Mouse (Mus musculus): ENCODE results near the gene Gm17428. TPM values are rescaled to one million over a fixed set of nuclear protein-coding genes. Genes with fewer than 3 reads are reported as not detected.

Gene Gm17428
- polyA plus RNA-seq, 1 experiment from 2014 or later: not detected

MicroRNAs encoded within 50 kb of the gene (microRNA counts, 519-probe panel; counts per million panel counts)
- microRNA mmu-miR-208a (not detected), microRNA mmu-miR-208b (not detected)

Small RNAs within 50 kb of the gene (microRNA-seq; reads per million reads assigned to microRNA genes)
- gene Mir208a: 4.1 reads per million, percentile 14 among the genes with 10 or more reads in this experiment
- gene Mir208b: 19.7 reads per million, percentile 34 among the genes with 10 or more reads in this experiment

Other genes starting within 250 kb of the Gm17428 start
- gene Slc7a8, start 195.0 kb upstream of the Gm17428 start, polyA plus RNA-seq (2016; fragmentation: Nextera tagmentation; extraction: Ambion mirVana): 2.3 and 2.7 TPM in 2 replicates
- gene Rnf212b, start 162.8 kb upstream of the Gm17428 start, polyA plus RNA-seq (2016; fragmentation: Nextera tagmentation; extraction: Ambion mirVana): not detected in 2 replicates
- gene Homez, start 106.0 kb upstream of the Gm17428 start, polyA plus RNA-seq (2016; fragmentation: Nextera tagmentation; extraction: Ambion mirVana): 13.9 and 18.5 TPM in 2 replicates
- gene Ppp1r3e, start 99.4 kb upstream of the Gm17428 start, polyA plus RNA-seq (2016; fragmentation: Nextera tagmentation; extraction: Ambion mirVana): 1.1 and 1.3 TPM in 2 replicates
- 3.3 and 3.4 TPM in 2 replicates for gene Bcl2l2, start 93.6 kb upstream of the Gm17428 start, polyA plus RNA-seq (2016; fragmentation: Nextera tagmentation; extraction: Ambion mirVana)
- gene Gm20521, start 93.5 kb upstream of the Gm17428 start, polyA plus RNA-seq (2016; fragmentation: Nextera tagmentation; extraction: Ambion mirVana): 0.27 TPM in 1 of 2 replicates, not detected in the other
- 199 and 211 TPM in 2 replicates for gene Pabpn1, start 84.4 kb upstream of the Gm17428 start, polyA plus RNA-seq (2016; fragmentation: Nextera tagmentation; extraction: Ambion mirVana)
- gene Slc22a17, start 63.8 kb upstream of the Gm17428 start, polyA plus RNA-seq (2016; fragmentation: Nextera tagmentation; extraction: Ambion mirVana): 93.3 and 97.8 TPM in 2 replicates
- gene Efs, start 50.8 kb upstream of the Gm17428 start, polyA plus RNA-seq (2016; fragmentation: Nextera tagmentation; extraction: Ambion mirVana): 36.8 and 37.8 TPM in 2 replicates
- gene Il25, start 44.2 kb upstream of the Gm17428 start, polyA plus RNA-seq (2016; fragmentation: Nextera tagmentation; extraction: Ambion mirVana): not detected in 2 replicates
- gene Cmtm5, start 40.7 kb upstream of the Gm17428 start, polyA plus RNA-seq (2016; fragmentation: Nextera tagmentation; extraction: Ambion mirVana): 1.4 and 2.0 TPM in 2 replicates
- gene Myh6, start 10.0 kb upstream of the Gm17428 start, polyA plus RNA-seq (2016; fragmentation: Nextera tagmentation; extraction: Ambion mirVana): 1.5 and 1.8 TPM in 2 replicates
- gene Myh7, start 17.7 kb downstream of the Gm17428 start, polyA plus RNA-seq (2016; fragmentation: Nextera tagmentation; extraction: Ambion mirVana): 3.6 and 4.2 TPM in 2 replicates
- gene Ngdn, start 38.5 kb downstream of the Gm17428 start, polyA plus RNA-seq (2016; fragmentation: Nextera tagmentation; extraction: Ambion mirVana): 71.7 and 73.3 TPM in 2 replicates
- gene Zfhx2, start 115.4 kb downstream of the Gm17428 start, polyA plus RNA-seq (2016; fragmentation: Nextera tagmentation; extraction: Ambion mirVana): 26.3 and 28.1 TPM in 2 replicates
- 32.0 and 33.0 TPM in 2 replicates for gene Thtpa, start 117.9 kb downstream of the Gm17428 start, polyA plus RNA-seq (2016; fragmentation: Nextera tagmentation; extraction: Ambion mirVana)
- gene Ap1g2, start 129.7 kb downstream of the Gm17428 start, polyA plus RNA-seq (2016; fragmentation: Nextera tagmentation; extraction: Ambion mirVana): 10.2 and 11.4 TPM in 2 replicates
- 9.0 and 9.4 TPM in 2 replicates for gene Jph4, start 140.0 kb downstream of the Gm17428 start, polyA plus RNA-seq (2016; fragmentation: Nextera tagmentation; extraction: Ambion mirVana)
- gene Dhrs2, start 245.1 kb downstream of the Gm17428 start, polyA plus RNA-seq (2016; fragmentation: Nextera tagmentation; extraction: Ambion mirVana): 0.15 TPM in 1 of 2 replicates, not detected in the other

Data from forebrain, embryonic 12.5 days (tissue).